Mouse (Mus musculus) ES-E14 (cell line): ENCODE results near the gene Kank4. TPM values are rescaled to one million over a fixed set of nuclear protein-coding genes. Genes with fewer than 3 reads are reported as not detected.

Source experiments
- DNase-seq: peaks from one replicate; pipeline ENCODE4 v3.0.0-alpha.2; 2013; ENCODE audit warnings: low read depth, low spot score
- H3K27ac ChIP-seq: 2 replicates; pipeline ENCODE4 v1.5.1; 2012; ENCODE audit warnings: low read depth, mild to moderate bottlenecking, low read length, moderate library complexity, mixed read lengths; ENCODE audit not compliant: poor library complexity, insufficient read depth, severe bottlenecking
- H3K36me3 ChIP-seq: 2 replicates; pipeline ENCODE4 v1.6.1; 2012; ENCODE audit warnings: mild to moderate bottlenecking, low read length, moderate library complexity, mixed read lengths; ENCODE audit not compliant: control insufficient read depth, poor library complexity, insufficient read depth, severe bottlenecking
- H3K4me1 ChIP-seq, 2 experiments: fragments of 150-350 bp in 1 of 2; sonication (generic) in 1 of 2; 2 replicates each; pipeline ENCODE4 v1.6.1; 2012; ENCODE audit warnings: low read length in 2 of 2, mild to moderate bottlenecking in 1 of 2, mixed read lengths in 1 of 2; ENCODE audit not compliant: control insufficient read depth in 2 of 2, insufficient read depth in 2 of 2, poor library complexity in 1 of 2
- H3K4me3 ChIP-seq, 2 experiments: fragments of 150-350 bp in 1 of 2; sonication (generic) in 1 of 2; 2 replicates each; pipeline ENCODE4 v1.5.1; 2012; ENCODE audit warnings: low read length in 2 of 2, low read depth in 1 of 2, mild to moderate bottlenecking in 1 of 2, mixed read lengths in 1 of 2; ENCODE audit not compliant: insufficient read depth in 1 of 2, poor library complexity in 1 of 2, severe bottlenecking in 1 of 2
- H3K9ac ChIP-seq: 2 replicates; pipeline ENCODE4 v1.6.1; 2012; ENCODE audit warnings: low read depth, mild to moderate bottlenecking, low read length, mixed read lengths; ENCODE audit not compliant: poor library complexity, insufficient read depth, severe bottlenecking
- H3K9me3 ChIP-seq: fragments of 150-350 bp; sonication (generic); 2 replicates; pipeline ENCODE4 v1.6.1; 2012; ENCODE audit warnings: low read depth, mild to moderate bottlenecking, low read length; ENCODE audit not compliant: control insufficient read depth, insufficient read depth
- CHD2 ChIP-seq: IDR thresholded peaks from 2 replicates; pipeline ENCODE4 v1.6.1; 2014; ENCODE audit warnings: mild to moderate bottlenecking, low read depth, low read length, inconsistent platforms
- HCFC1 ChIP-seq: IDR thresholded peaks from 2 replicates; pipeline ENCODE4 v1.6.1; 2012; ENCODE audit warnings: low read length, inconsistent platforms, borderline replicate concordance; ENCODE audit not compliant: insufficient read depth
- MAFK ChIP-seq: IDR thresholded peaks from 2 replicates; pipeline ENCODE4 v1.6.1; 2014; ENCODE audit warnings: mild to moderate bottlenecking, low read depth, low read length, inconsistent platforms; ENCODE audit not compliant: insufficient read depth
- ZC3H11A ChIP-seq: IDR thresholded peaks from 2 replicates; pipeline ENCODE4 v1.6.1; 2012; ENCODE audit warnings: low read depth, mild to moderate bottlenecking, inconsistent platforms, low read length, borderline replicate concordance
- ZNF384 ChIP-seq: IDR thresholded peaks from 2 replicates; pipeline ENCODE4 v1.6.1; 2012; ENCODE audit warnings: low read depth, low read length, inconsistent platforms
- in situ Hi-C, 2 experiments: fragments of 600-800 bp; cut with MboI; formaldehyde crosslinking; loops; one replicate each; pipeline ENCODE4 v1.15.1; 2025; ENCODE audit warnings: low sequenced_read_pairs in 2 of 2, inconsistent platforms in 1 of 2; ENCODE audit not compliant: unreplicated experiment in 2 of 2
- total RNA-seq: library from RNA; depleted of rRNA; stranded (reverse); fragments of 300-350 nt; gene quantifications from 2 replicates; pipeline ENCODE4 v1.2.3, GENCODE M21; 2012

The Kank4 gene
- total RNA-seq, 1 experiment, result 5.4 TPM

- Histone ChIP-seq H3K27ac (no peak overlapping the region), H3K4me1 (peaks cover 3 to 5% of the 10 kb centered on the region in 2 experiments; a peak in 2 of 4 replicates), H3K4me3 (no peak overlapping the region), H3K9me3 (no peaks in the 10 kb centered on the region), H3K36me3 (no peaks in the 10 kb centered on the region), H3K9ac (no peak overlapping the region)
- in situ Hi-C loops, result no loop called here
- TF ChIP-seq HCFC1 (no peak), CHD2 (no peak), MAFK (no peak), ZNF384 (no peak), ZC3H11A (no peak)
- DNase-seq, result no peak
Measured at GRCm38 (mm10) chr4:98773785-98774184, 43.6 kb downstream of the Kank4 start.

GRCm38 (mm10) chr4:98767134-98768133 is 49.9 kb downstream of the Kank4 start:
- Histone ChIP-seq H3K36me3 (no peaks in the 10 kb centered on the region), H3K4me3 (no peak overlapping the region), H3K9ac (no peak overlapping the region), H3K9me3 (no peaks in the 10 kb centered on the region), H3K4me1 (peaks cover 0 to 7% of the 10 kb centered on the region in 2 experiments; a peak in 1 of 4 replicates), H3K27ac (no peak overlapping the region)
- TF ChIP-seq CHD2 (no peak), MAFK (no peak), ZC3H11A (no peak), ZNF384 (no peak)
- DNase-seq, result no peak
- in situ Hi-C loops, result no loop called here

- no peaks in the 10 kb centered on the region for H3K36me3 ChIP-seq
- no peak overlapping the region for H3K9ac ChIP-seq
- no peaks in the 10 kb centered on the region for H3K9me3 ChIP-seq
- in situ Hi-C loops, result no loop called here
- DNase-seq, result no peak
- no peak overlapping the region for H3K27ac ChIP-seq
- TF ChIP-seq ZC3H11A (no peak), CHD2 (no peak), HCFC1 (no peak), ZNF384 (no peak), MAFK (no peak)
- no peak overlapping the region for H3K4me3 ChIP-seq
- peaks cover 0 to 2% of the 10 kb centered on the region in 2 experiments; a peak in 1 of 4 replicates for H3K4me1 ChIP-seq
Measured at GRCm38 (mm10) chr4:98758872-98759518, 58.3 kb downstream of the Kank4 start.

- Histone ChIP-seq H3K36me3 (no peaks in the 10 kb centered on the region), H3K9me3 (no peaks in the 10 kb centered on the region), H3K9ac (no peak overlapping the region), H3K4me1 (peaks cover 0 to 2% of the 10 kb centered on the region in 2 experiments; a peak in 1 of 4 replicates), H3K27ac (no peak overlapping the region), H3K4me3 (no peak overlapping the region)
- in situ Hi-C loops, result no loop called here
- TF ChIP-seq ZNF384 (no peak), MAFK (no peak), CHD2 (no peak), ZC3H11A (no peak), HCFC1 (no peak)
- DNase-seq, result no peak
Measured at GRCm38 (mm10) chr4:98758012-98758821, 59.1 kb downstream of the Kank4 start.
